Mouse (Mus musculus): Measurements from ENCODE around the gene Rarg.

DNA sequence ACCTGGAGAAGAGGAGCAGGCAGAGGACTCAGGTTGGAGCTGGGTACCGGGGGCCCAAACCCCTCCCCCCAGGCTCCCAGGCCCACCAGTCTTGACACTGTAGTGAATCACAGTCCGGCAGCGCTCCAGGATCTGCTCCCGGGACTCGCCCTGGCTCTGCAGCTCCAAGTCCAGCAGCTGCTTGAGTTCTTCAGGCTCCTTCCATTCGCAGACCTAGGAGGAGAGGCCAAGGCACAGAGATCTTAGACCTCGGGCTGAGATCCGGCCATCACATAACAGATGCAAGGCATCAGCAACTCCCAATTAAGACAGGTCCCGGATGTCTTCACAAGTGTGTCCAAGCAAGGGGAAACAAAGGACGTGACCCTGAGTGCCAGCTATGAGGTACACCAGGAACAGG is 69.2 kb downstream of the Rarg start:
- no peak for TF ChIP-seq POLR2A (IDR thresholded peaks at IDR 0.05; ENCODE audit: borderline replicate concordance, low read depth, low read length)
- TF ChIP-seq CTCF (IDR thresholded peaks at IDR 0.05; ENCODE audit: low read depth, low read length), result no peak

Measured in bone marrow macrophage, adult 2 months (primary cell).